Mouse (Mus musculus): ENCODE measurements around the gene Ngfr.

The Ngfr gene

GRCm38 (mm10) chr11:95594686-95595212, 7.2 kb upstream of the Ngfr start:
- DNase-seq (ENCODE audit: low spot score) = no peak

- DNase-seq (ENCODE audit: low spot score) = no peak
Measured at GRCm38 (mm10) chr11:95593501-95593900, 6.0 kb upstream of the Ngfr start.

- no peak for DNase-seq (ENCODE audit: low spot score)
Measured at GRCm38 (mm10) chr11:95592691-95593090, 5.2 kb upstream of the Ngfr start.

GRCm38 (mm10) chr11:95589195-95589594, 1.7 kb upstream of the Ngfr start:
- DNase-seq (ENCODE audit: low spot score) = no peak

GRCm38 (mm10) chr11:95586751-95587422, 648 bp downstream of the Ngfr start:
- DNase-seq (ENCODE audit: low spot score) = no peak

- DNase-seq (ENCODE audit: low spot score) = peak; percentile 48
Measured at GRCm38 (mm10) chr11:95586184-95586583, 1.4 kb downstream of the Ngfr start.

GRCm38 (mm10) chr11:95585684-95586083, 1.9 kb downstream of the Ngfr start:
- no peak for DNase-seq (ENCODE audit: low spot score)

- no peak for DNase-seq (ENCODE audit: low spot score)
Measured at GRCm38 (mm10) chr11:95585281-95585680, 2.3 kb downstream of the Ngfr start.

GRCm38 (mm10) chr11:95584651-95585050, 2.9 kb downstream of the Ngfr start:
- DNase-seq (ENCODE audit: low spot score) = no peak

GRCm38 (mm10) chr11:95583396-95583795, 4.1 kb downstream of the Ngfr start:
- no peak for DNase-seq (ENCODE audit: low spot score)

GRCm38 (mm10) chr11:95582193-95582592, 5.3 kb downstream of the Ngfr start:
- DNase-seq (ENCODE audit: low spot score) = no peak

GRCm38 (mm10) chr11:95579455-95579854, 8.1 kb downstream of the Ngfr start:
- no peak for DNase-seq (ENCODE audit: low spot score)

GRCm38 (mm10) chr11:95577776-95578446, 9.6 kb downstream of the Ngfr start:
- no peak for DNase-seq (ENCODE audit: low spot score)

GRCm38 (mm10) chr11:95576299-95576698, 11.2 kb downstream of the Ngfr start:
- no peak for DNase-seq (ENCODE audit: low spot score)

GRCm38 (mm10) chr11:95575791-95576190, 11.7 kb downstream of the Ngfr start:
- DNase-seq (ENCODE audit: low spot score) = no peak

GRCm38 (mm10) chr11:95574786-95575334, 12.7 kb downstream of the Ngfr start:
- no peak for DNase-seq (ENCODE audit: low spot score)

GRCm38 (mm10) chr11:95572227-95572626, 15.3 kb downstream of the Ngfr start:
- no peak for DNase-seq (ENCODE audit: low spot score)

- no peak for DNase-seq (ENCODE audit: low spot score)
Measured at GRCm38 (mm10) chr11:95571755-95572154, 15.8 kb downstream of the Ngfr start.

- DNase-seq (ENCODE audit: low spot score) = no peak
Measured at GRCm38 (mm10) chr11:95570827-95571619, 16.5 kb downstream of the Ngfr start.

GRCm38 (mm10) chr11:95569908-95570307, 17.6 kb downstream of the Ngfr start:
- DNase-seq (ENCODE audit: low spot score) = no peak

GRCm38 (mm10) chr11:95567936-95568715, 19.4 kb downstream of the Ngfr start:
- DNase-seq (ENCODE audit: low spot score) = no peak

GRCm38 (mm10) chr11:95567366-95567765, 20.2 kb downstream of the Ngfr start:
- no peak for DNase-seq (ENCODE audit: low spot score)

Data from spleen, adult 12 weeks (tissue).